Mouse (Mus musculus) layer of hippocampus, postnatal 10 days (tissue): ENCODE measurements around the gene Clspn. TPM values are rescaled to one million over a fixed set of nuclear protein-coding genes. Genes with fewer than 3 reads are reported as not detected.
"Not testable (repeated sequence)": the region's sequence is repeated elsewhere in the genome, so short reads cannot be mapped to it uniquely, and the experiment has no call there.

Source experiments
- DNase-seq, 2 experiments: peaks; one replicate each; pipeline ENCODE4 v3.0.0; 2021; ENCODE audit warnings: low spot score in 2 of 2
- long read RNA-seq: library from polyadenylated mRNA; stranded (forward); transcript quantifications from one replicate; pipeline ENCODE4 v2.0.0, GENCODE M21; 2023
- total RNA-seq, 2 experiments: library from RNA; stranded (reverse); gene quantifications; 2 replicates each; pipeline ENCODE4 v1.2.3; 2021

Clspn gene
- 1 to 10 TPM; 1.9 to 3.2 TPM for total RNA-seq
- long read RNA-seq: 0 reads

DNA sequence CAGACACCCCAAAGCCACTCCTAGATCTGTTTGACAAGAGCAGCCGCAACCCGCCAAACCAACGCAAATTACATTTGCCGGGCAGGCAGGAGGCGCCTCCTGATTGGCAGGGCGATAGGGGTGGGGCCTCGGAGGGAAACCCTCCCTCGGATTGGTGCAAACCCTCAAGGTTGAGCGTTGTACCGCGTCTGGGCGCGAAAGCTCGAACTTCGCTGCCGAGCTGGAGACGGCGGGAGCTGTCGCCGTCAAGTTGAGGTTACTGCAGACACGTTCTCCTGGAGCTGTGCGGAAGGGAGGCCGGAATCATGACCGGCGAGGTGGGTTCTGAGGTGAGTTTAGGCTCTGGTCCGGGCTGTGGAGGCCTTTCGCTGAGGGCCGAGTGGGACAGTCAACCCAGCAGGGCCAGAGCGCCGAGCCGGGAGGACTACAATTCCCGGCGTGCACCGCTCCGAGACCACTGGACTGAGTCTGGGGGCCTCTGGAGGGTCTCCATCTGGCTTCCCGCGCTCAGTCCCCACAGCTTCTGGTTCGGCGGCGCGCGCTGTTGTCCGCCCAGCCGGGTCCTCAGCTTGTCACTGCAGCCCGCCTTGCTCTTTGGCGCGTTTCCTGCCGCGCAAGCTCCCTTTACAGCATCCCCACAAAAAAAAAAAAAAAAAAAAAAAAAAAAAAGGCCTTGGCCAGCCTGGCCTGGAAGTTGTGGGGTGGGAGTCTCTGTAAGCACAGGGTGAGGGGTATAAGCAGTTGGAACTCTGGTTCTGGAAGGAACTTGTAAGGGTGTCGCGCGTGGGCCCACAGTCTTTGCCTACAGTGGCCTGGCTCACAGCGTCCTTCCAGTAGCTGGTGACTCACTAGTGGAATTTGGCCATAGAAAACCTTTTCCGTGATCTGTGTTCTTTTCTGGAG is at the start of gene Clspn:
Gene Clspn (plus strand): TSS at position 127 of the 903 bp plus-strand sequence.
- DNase-seq: peak; percentile 81 to 88

DNA sequence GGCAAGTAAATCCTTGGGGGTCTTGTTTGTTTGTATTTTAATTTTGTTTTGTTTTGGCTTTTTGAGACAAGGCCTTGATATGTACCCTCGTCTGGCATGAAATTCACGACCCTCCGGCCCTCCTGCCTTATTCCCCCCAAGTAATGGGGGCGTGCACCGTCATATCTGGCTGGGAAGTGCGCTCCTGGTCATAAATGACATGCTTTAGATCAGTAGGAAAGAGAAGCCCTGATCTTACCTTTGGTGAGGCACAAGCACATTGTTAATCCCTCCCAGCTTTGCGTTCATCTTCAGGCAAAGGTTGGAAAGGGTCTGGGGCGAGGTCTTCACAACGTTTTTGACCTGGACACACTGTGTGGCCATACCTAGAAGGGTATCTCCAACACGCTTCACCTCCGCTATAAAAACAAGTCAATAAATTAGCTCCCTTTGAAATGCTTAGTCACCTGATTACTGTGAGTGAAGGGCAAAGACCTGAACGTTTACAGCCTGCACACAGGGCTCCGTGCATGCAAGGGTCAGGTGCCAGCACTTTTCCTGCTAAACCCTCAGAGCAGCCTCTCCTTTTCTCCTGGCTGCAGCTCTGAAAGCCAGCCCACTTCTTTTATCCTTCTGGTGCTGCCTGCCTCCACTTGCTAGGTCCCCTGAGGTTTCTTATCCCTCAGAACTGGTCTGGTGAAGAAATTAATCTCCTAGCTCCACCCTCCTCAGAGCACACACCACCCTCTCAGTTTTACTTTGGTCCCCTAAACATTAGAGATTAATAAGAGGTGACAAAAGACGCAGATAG is 48.4 kb upstream of the Clspn start:
- DNase-seq: no peak

DNA sequence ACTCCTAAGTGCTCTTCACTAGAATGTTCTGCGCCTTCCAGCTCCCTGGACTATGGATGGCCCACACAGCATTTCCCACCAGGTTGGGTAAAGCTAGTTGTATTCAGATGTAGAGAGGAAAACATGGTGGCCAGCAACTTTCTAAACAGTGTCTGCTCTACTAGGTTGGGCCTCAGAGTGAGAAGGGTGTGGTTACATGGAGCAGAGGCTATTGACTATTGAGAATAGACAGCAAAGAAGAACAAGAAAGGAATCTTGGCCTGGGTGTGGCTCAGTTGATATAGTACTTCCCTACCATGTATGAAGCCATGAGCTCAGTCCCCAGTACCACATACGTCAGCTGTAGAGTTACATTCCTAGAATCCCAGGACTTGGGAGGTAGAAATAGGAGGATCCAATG is 47.7 kb upstream of the Clspn start:
- no peak for DNase-seq

DNA sequence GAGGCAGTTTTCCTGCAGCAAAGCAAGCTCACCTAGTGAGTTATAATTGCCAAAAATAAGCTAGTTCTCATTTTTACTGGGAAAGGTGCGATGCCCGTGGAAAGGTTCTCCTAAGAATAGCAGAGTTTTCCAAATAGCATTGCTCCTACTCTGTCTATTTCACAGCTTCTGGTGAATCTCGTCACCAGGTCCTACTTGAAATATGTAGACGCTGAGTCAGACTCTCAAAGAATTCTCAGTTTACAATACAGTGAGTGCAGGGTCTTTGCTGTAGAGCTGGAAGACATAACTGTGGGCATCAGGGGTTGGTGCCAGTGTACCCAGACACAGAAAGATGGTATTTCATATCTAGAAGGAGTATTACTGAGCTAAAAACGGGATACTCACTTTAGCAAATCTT is 45.7 kb upstream of the Clspn start:
- DNase-seq: no peak

DNA sequence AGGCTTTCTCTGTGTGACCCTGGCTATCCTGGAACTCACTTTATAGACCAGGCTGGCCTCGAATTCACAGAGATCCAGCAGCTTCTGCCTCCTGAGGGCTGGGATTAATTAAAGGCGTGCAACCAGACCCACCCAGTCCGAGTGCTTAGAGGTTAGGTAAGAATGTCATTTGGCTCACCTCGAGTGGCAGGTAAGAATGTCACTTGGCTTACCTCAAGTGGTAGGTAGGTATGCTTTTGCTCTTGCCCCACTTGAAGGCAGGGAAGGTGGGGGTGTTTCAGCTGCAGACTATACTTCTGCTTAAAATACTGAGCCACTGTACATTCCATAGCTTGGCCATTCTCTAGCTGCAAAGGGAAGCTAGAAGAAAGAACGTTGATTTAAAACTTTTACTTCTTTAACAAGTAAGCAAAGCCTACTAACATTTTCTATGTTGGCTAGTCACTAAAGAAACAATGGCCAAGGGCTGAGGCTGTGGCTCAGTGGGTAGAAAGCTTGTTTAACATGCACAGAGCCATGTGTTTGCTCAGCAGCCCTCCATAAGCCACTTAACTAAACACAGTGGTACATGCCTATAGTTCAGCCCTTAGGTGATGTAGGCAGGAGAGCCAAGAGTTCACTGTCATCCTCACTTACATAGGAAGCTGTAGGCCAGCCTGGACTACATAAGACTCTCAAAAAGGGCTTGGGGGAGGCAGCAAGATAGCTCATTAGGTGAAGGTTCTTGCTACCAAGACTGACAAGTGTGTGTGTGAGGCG is 44.2 kb upstream of the Clspn start:
- no peak for DNase-seq

DNA sequence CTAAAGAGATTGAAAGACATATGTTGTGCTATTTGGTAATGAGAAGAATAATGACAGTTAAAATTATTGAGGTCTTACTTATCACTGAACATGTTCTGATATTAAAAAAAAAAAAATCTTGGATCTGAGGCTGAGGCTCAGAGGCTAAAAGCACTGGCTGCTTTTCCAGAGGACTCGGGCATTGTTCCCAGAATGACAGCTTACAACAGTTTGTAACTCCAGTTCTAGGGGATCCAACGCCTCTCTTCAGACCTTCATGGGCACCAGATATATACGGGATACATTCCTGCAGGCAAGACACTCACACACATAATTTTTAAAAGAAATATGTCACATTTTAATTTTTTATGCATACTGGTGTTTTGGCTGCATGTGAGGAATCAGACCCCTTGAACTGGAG is 30.6 kb upstream of the Clspn start:
- peak; percentile 27 to 45 for DNase-seq

DNA sequence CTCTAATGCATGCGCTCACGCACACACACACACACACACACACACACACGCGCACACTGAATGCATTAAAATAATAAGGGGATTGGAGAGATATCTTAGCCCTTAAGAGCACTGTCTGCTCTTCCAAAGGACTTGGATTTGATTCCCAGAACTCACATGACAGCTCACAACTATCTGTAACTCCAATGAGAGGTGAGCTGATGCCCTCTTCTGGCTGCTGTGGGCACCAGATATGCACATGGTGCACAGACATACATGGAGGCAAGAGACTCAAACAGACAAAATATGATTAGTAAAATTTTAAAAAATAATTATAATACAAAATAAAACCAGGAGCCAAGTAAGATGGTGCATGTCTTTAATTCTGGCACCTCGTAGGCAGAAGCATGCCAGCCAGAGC is 29.9 kb upstream of the Clspn start:
- no peak for DNase-seq

DNA sequence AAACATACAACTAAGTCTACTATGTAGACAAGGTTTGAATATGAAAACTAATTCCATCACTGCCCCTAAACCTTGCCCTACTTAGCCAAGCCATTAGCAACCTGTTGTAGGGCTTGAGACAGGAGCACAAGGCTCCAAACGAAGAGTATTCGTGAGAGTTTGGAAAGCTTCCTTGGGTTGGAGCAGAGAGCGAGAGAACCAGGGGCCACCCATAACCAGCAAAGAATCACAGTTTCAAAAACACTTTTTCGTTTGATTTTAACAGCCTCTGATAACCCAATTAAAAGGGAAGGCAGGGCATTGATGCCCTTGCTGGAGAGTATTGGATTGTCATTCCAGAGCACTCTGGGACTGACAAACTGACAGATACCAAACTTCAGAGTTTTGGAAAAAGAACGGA is 24.4 kb upstream of the Clspn start:
- no peak for DNase-seq

DNA sequence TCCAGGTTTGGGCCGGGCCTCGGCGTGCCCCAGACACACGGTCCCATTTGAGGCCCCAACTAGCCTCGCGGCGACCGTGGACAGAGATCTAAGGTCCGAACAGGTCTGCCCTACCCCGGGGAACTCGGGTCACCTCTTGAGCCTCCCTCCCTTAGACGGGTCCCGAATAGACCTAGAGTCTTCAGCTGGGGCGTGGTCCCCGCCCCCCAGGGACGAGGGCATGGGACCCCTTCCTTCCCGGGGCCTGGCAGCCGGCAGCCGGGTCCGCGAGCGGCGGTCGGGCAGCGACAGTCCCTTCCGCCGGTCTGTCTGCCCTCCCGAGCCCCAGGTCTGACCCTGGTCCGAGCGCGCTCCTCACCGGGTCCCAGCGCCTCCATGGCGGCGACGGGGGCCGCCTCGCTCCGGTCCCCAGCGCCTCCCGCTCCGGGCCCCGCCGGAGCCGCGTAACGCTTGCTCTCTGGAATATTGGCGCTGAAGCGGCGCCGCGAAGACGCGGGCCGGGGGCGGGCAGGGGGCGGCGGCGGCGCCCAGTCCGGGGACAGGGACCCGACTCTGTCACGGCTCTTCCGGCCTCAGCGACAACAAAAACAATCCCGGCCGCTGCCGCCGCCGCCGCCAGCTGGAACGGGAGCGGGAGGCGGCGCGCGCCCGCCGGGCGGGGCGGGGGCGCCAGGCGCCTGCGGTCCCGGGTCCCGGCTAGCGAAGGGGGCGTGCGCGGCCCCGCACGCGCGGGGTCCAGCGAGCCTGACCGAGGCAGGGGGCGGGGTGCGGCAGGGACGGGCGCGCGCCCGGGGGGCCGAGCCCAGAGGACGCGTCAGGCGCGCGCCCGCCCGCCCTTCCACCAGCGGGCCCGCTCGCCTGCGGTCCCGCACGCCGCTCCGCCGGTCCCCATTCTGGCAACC is 23.7 kb upstream of the Clspn start, which contains the start of gene Ago4:
Gene Ago4 (minus strand): TSS at position 646 of the 902 bp plus-strand sequence.
- DNase-seq: peak; percentile 45 to 68

DNA sequence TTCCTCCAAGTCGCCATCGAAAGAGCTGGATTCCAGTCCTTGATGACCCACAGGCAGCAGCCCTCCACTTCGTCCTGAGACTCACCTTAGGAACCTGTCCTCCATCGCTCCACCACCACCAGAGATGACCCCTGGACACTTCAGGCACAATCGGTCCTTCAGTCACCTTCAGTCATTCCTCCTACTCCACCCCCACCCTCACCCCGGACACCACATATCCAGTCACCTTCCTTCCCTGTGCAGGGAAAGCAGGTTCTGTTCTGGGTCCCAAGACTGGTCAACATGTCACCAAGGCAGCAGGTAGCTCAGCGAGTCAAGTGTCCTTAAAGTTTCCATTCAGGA is 23.0 kb upstream of the Clspn start:
- DNase-seq: no peak

DNA sequence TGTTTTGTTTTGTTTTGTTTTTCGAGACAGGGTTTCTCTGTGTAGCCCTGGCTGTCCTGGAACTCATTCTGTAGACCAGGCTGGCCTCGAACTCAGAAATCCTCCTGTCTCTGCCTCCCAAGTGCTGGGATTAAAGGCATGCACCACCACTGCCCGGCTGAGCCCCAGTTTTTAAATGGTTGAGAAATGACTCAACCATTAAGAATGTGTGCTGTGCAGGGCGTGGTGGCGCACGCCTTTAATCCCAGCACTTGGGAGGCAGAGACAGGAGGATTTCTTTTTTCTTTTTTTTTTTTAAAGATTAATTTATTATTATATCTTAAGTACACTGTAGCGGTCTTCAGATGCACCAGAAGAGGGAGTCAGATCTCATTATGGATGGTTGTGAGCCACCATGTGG is 21.1 kb upstream of the Clspn start:
- not testable (repeated sequence) for DNase-seq

DNA sequence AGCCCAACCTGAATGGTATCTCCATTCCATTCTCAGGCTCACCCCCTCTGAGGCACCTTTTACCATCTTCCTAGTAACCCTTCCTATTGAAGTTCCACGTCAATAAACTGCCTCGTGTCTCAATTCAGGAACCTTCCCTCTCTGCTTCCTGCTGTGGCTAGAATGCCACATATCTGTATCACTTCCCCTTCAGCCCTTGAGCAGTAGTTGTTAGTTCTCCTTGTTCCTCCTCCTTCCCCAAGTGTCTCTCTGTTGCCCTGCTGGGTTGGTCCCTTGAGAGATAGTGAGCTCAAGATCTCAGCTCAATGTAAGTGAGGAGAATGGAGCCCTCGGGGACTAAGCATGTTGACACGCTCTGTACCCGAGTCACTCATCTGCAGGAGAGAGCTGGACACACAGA is 19.9 kb upstream of the Clspn start:
- no peak for DNase-seq

DNA sequence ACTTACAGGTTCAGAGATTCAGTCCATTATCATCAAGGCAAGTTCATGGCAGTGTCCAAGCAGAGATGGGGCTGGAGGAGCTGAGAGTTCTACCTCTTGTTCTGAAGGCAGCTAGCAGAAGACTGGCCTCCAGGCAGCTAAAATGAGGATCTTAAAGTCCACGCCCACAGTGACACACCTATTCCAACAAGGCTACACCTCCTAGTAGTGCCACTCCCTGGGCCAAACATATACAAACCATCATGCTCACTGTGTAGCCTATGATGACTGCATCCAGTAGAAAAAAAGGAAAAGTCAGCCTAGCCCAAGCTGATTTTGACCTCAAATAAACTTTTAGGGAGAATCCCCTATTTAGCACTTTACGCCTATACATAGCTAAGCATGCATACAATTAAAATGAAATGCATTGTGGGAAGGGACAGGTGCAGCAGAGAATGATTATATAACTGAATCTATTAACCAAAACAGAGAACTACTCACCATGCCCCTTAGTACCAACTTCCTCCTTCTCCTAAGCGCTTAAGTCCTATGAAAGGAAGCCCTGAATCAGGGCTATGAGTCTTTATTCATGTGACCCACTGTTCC is 16.2 kb upstream of the Clspn start:
- DNase-seq: no peak

DNA sequence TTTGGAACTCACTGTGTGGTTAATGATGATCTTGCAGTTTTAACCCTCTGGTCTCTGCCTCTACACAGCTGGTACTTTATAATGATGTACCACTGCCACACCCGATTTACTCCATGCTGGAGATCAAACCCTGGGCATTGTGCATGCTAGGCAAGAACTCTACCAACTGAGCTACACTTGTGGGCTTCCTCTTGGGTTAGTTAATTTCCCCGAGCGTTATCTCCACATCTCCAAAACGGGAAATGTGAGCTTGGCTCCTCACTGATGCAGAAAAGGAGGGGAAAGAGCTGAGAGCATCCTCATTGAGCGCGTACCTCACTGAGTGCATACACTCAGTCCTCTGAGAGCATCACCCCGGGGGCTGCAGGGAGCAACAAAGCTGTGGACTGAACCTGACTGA is 13.9 kb upstream of the Clspn start:
- DNase-seq: no peak

DNA sequence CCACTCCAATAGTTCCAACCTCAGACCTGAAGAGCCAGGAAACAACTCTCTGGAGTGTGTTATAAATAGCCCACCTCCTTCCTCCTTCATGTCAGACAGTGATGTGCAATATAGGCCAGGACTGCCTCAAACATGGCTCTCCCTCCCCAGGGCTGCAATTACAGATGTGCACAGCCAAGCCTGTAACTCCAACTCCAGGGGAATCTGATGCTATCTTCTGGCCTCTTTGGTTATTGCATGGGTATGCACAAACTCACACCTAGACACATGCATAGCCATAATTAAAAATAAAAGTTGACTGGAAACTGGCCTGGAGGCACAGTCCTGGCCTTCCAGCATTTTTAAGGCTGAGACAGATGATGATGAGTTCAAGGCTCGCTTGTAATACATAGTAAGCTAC is 11.7 kb upstream of the Clspn start:
- DNase-seq: no peak

DNA sequence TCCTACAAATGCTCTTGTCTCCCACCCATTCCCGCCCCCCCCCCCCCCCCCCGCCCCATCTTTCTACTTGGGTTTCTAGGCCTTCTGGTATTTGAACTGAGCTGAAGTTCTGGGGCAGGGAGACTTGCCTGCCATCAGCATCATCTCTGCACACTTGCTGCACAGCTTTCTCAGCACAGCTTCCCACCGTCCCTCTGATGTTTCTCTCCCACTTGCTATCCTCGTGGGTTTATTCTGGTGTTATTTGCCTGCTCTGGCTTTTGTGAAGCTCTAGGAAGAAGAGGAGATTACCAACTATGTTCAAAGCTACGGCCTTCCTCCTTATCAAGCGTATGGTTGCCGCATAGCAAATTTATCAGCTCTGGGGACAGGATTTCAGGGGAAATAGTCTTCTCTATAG is 11.0 kb upstream of the Clspn start:
- no peak for DNase-seq

DNA sequence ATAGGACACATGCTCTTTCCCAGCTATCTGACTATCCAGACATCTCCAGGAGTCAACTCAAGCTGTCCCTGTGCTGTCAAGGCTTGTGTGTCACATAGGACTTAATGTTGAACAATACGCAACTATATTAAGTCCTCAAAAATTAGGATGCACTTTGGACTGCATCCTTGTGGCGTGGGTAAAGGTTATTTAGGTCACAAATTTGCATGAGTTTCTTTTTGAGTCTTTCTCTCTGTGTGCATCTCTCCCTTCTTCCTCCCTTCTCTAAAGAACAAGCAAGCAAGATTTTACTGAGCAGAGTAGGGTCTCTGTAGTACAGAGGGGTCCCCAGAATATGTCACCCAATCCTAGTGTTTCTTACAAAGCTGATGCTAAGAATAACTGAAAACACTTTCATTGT is 10.6 kb upstream of the Clspn start:
- no peak for DNase-seq

DNA sequence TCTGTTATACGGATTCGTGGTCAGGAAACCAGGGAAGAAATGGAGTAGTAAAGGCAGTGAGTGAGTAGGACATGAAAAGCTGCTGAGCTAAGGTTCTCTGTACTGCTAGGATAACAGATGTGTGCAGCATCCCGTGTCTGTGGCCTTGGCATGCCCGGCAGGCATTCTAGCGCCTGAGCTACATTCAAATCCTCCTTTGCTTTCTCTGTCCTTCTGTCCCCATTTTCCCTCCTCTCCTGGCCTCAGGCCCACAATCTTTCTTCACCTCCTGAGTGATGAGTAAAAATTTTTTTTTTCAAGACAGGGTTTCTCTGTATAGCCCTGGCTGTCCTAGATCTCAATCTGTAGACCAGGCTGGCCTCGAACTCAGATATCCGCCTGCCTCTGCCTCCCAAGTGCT is 4.6 kb upstream of the Clspn start:
- no peak for DNase-seq

DNA sequence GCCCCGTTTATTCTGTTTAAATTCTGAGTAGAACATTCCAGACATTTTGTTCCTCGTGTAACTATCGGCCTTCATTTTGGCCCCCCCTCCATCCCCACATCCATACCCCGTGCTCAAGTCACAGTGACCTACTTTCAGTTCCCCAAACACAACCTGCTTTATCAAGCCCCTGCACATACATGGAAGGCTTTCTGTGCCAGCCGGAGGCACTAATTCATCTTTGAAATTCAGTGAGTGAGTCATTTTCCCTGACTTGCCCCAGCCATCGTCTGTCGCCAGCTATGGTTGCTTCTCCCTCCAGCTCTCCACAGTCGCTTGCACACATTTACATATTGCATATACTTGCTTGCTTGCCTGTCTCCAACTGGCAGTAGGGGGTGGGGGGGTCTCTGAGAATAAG is 3.6 kb upstream of the Clspn start:
- DNase-seq: no peak

DNA sequence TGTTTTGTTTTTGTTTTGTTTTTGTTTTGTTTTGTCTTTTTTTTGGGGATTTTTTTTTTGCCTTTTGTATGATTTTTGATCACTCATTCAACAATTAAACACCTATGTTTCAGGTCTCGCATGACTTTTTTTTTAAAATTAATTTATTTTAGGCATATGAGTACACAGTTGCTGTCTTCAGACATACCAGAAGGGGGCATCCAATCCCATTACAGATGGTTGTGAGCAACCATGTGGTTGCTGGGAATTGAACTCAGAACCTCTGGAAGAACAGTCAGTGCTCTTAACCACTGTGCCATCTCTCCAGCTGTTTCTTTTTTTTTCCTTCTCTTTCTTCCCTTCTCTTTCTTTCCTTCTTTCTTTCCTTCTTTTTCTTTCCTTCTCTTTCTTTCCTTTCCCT is 3.0 kb upstream of the Clspn start:
- no peak for DNase-seq
